Mouse (Mus musculus): ENCODE results near the gene Tgfbr3. TPM values are rescaled to one million over a fixed set of nuclear protein-coding genes. Genes with fewer than 3 reads are reported as not detected.

Gene Tgfbr3
- polyA plus RNA-seq, 1 experiment = 0.71 TPM

GRCm38 (mm10) chr5:107086166-107086565 is 203.3 kb downstream of the Tgfbr3 start:
- no peaks in the 10 kb centered on the region for H3K36me3 ChIP-seq (ENCODE audit: control insufficient read depth, insufficient read depth)
- H3K4me2 ChIP-seq (ENCODE audit: low read depth) = no peak overlapping the region
- TF ChIP-seq MYOG (IDR thresholded peaks at IDR 0.05; ENCODE audit: control insufficient read depth in 1 of 3, insufficient read depth in 1 of 3, insufficient read length in 2 of 3, low read depth in 2 of 3) = no peak
- TF ChIP-seq E2F4 (IDR thresholded peaks at IDR 0.05; ENCODE audit: insufficient read depth) = no peak
- TF ChIP-seq USF1 (IDR thresholded peaks at IDR 0.05; ENCODE audit: low read depth) = no peak
- TF ChIP-seq TCF3 (IDR thresholded peaks at IDR 0.05; ENCODE audit: insufficient read length, low read depth) = no peak
- TF ChIP-seq REST (IDR thresholded peaks at IDR 0.05; ENCODE audit: insufficient read depth, insufficient read length) = no peak
- TF ChIP-seq SRF (IDR thresholded peaks at IDR 0.05; ENCODE audit: control insufficient read depth, insufficient read length, low read depth) = no peak
- TF ChIP-seq POLR2AphosphoS2 (IDR thresholded peaks at IDR 0.05; ENCODE audit: insufficient read length, low read depth) = no peak
- no peak for TF ChIP-seq MYOD1 (IDR thresholded peaks at IDR 0.05; ENCODE audit: control insufficient read depth in 1 of 3, insufficient read length in 2 of 3, low read depth in 2 of 3)
- TF ChIP-seq TCF12 (IDR thresholded peaks at IDR 0.05; ENCODE audit: insufficient read depth, poor library complexity, severe bottlenecking) = no peak
- no peak for TF ChIP-seq MAX (IDR thresholded peaks at IDR 0.05; ENCODE audit: low read depth)
- TF ChIP-seq POLR2A (IDR thresholded peaks at IDR 0.05; ENCODE audit: insufficient read length, low read depth) = no peak
- no peak for TF ChIP-seq CEBPB (IDR thresholded peaks at IDR 0.05; ENCODE audit: insufficient read depth, poor library complexity, severe bottlenecking)
- no peak overlapping the region for H3ac ChIP-seq (ENCODE audit: control insufficient read depth, insufficient read length)
- no peaks in the 10 kb centered on the region for H3K27me3 ChIP-seq (ENCODE audit: control insufficient read depth, insufficient read depth, insufficient read length)
- H3K79me2 ChIP-seq (ENCODE audit: control insufficient read depth, insufficient read depth) = no peaks in the 10 kb centered on the region
- no peak overlapping the region for H3K4me3 ChIP-seq

- Histone ChIP-seq H3K27me3 (ENCODE audit: control insufficient read depth, insufficient read depth, insufficient read length) (no peaks in the 10 kb centered on the region), H3K4me2 (ENCODE audit: low read depth) (no peak overlapping the region), H3ac (ENCODE audit: control insufficient read depth, insufficient read length) (no peak overlapping the region), H3K79me2 (ENCODE audit: control insufficient read depth, insufficient read depth) (no peaks in the 10 kb centered on the region), H3K4me3 (no peak overlapping the region), H3K36me3 (ENCODE audit: control insufficient read depth, insufficient read depth) (no peaks in the 10 kb centered on the region)
- no peak for TF ChIP-seq SRF (IDR thresholded peaks at IDR 0.05; ENCODE audit: control insufficient read depth, insufficient read length, low read depth)
Measured at GRCm38 (mm10) chr5:107084431-107084830, 205.0 kb downstream of the Tgfbr3 start.

- Histone ChIP-seq H3K36me3 (ENCODE audit: control insufficient read depth, insufficient read depth) (no peaks in the 10 kb centered on the region), H3K27me3 (ENCODE audit: control insufficient read depth, insufficient read depth, insufficient read length) (no peaks in the 10 kb centered on the region), H3K4me2 (ENCODE audit: low read depth) (no peak overlapping the region), H3K4me3 (no peak overlapping the region), H3ac (ENCODE audit: control insufficient read depth, insufficient read length) (no peak overlapping the region), H3K79me2 (ENCODE audit: control insufficient read depth, insufficient read depth) (no peaks in the 10 kb centered on the region)
- TF ChIP-seq CEBPB (IDR thresholded peaks at IDR 0.05; ENCODE audit: insufficient read depth, poor library complexity, severe bottlenecking) = no peak
- no peak for TF ChIP-seq TCF3 (IDR thresholded peaks at IDR 0.05; ENCODE audit: insufficient read length, low read depth)
- no peak for TF ChIP-seq USF1 (IDR thresholded peaks at IDR 0.05; ENCODE audit: low read depth)
- no peak for TF ChIP-seq MYOG (IDR thresholded peaks at IDR 0.05; ENCODE audit: control insufficient read depth in 1 of 3, insufficient read depth in 1 of 3, insufficient read length in 2 of 3, low read depth in 2 of 3)
- no peak for TF ChIP-seq E2F4 (IDR thresholded peaks at IDR 0.05; ENCODE audit: insufficient read depth)
- no peak for TF ChIP-seq TCF12 (IDR thresholded peaks at IDR 0.05; ENCODE audit: insufficient read depth, poor library complexity, severe bottlenecking)
- no peak for TF ChIP-seq POLR2A (IDR thresholded peaks at IDR 0.05; ENCODE audit: insufficient read length, low read depth)
- no peak for TF ChIP-seq POLR2AphosphoS2 (IDR thresholded peaks at IDR 0.05; ENCODE audit: insufficient read length, low read depth)
- TF ChIP-seq MAX (IDR thresholded peaks at IDR 0.05; ENCODE audit: low read depth) = no peak
- no peak for TF ChIP-seq MYOD1 (IDR thresholded peaks at IDR 0.05; ENCODE audit: control insufficient read depth in 1 of 3, insufficient read length in 2 of 3, low read depth in 2 of 3)
- no peak for TF ChIP-seq REST (IDR thresholded peaks at IDR 0.05; ENCODE audit: insufficient read depth, insufficient read length)
- TF ChIP-seq SRF (IDR thresholded peaks at IDR 0.05; ENCODE audit: control insufficient read depth, insufficient read length, low read depth) = no peak
Measured at GRCm38 (mm10) chr5:107082011-107082410, 207.4 kb downstream of the Tgfbr3 start.

- no peak for TF ChIP-seq TCF12 (IDR thresholded peaks at IDR 0.05; ENCODE audit: insufficient read depth, poor library complexity, severe bottlenecking)
- no peak for TF ChIP-seq SRF (IDR thresholded peaks at IDR 0.05; ENCODE audit: control insufficient read depth, insufficient read length, low read depth)
- TF ChIP-seq E2F4 (IDR thresholded peaks at IDR 0.05; ENCODE audit: insufficient read depth) = no peak
- no peak for TF ChIP-seq POLR2A (IDR thresholded peaks at IDR 0.05; ENCODE audit: insufficient read length, low read depth)
- no peak for TF ChIP-seq CEBPB (IDR thresholded peaks at IDR 0.05; ENCODE audit: insufficient read depth, poor library complexity, severe bottlenecking)
- no peak for TF ChIP-seq TCF3 (IDR thresholded peaks at IDR 0.05; ENCODE audit: insufficient read length, low read depth)
- no peak for TF ChIP-seq USF1 (IDR thresholded peaks at IDR 0.05; ENCODE audit: low read depth)
- no peak for TF ChIP-seq MAX (IDR thresholded peaks at IDR 0.05; ENCODE audit: low read depth)
- no peak for TF ChIP-seq REST (IDR thresholded peaks at IDR 0.05; ENCODE audit: insufficient read depth, insufficient read length)
- no peak for TF ChIP-seq MYOG (IDR thresholded peaks at IDR 0.05; ENCODE audit: control insufficient read depth in 1 of 3, insufficient read depth in 1 of 3, insufficient read length in 2 of 3, low read depth in 2 of 3)
- TF ChIP-seq POLR2AphosphoS2 (IDR thresholded peaks at IDR 0.05; ENCODE audit: insufficient read length, low read depth) = no peak
- no peak for TF ChIP-seq MYOD1 (IDR thresholded peaks at IDR 0.05; ENCODE audit: control insufficient read depth in 1 of 3, insufficient read length in 2 of 3, low read depth in 2 of 3)
- H3K36me3 ChIP-seq (ENCODE audit: control insufficient read depth, insufficient read depth) = no peaks in the 10 kb centered on the region
- H3K79me2 ChIP-seq (ENCODE audit: control insufficient read depth, insufficient read depth) = no peaks in the 10 kb centered on the region
- no peaks in the 10 kb centered on the region for H3K27me3 ChIP-seq (ENCODE audit: control insufficient read depth, insufficient read depth, insufficient read length)
- no peak overlapping the region for H3ac ChIP-seq (ENCODE audit: control insufficient read depth, insufficient read length)
- H3K4me3 ChIP-seq = no peak overlapping the region
- no peak overlapping the region for H3K4me2 ChIP-seq (ENCODE audit: low read depth)
Measured at GRCm38 (mm10) chr5:107080986-107081624, 208.3 kb downstream of the Tgfbr3 start.

GRCm38 (mm10) chr5:107079920-107080319 is 209.5 kb downstream of the Tgfbr3 start:
- TF ChIP-seq MYOG (IDR thresholded peaks at IDR 0.05; ENCODE audit: control insufficient read depth in 1 of 3, insufficient read depth in 1 of 3, insufficient read length in 2 of 3, low read depth in 2 of 3) (no peak), SRF (IDR thresholded peaks at IDR 0.05; ENCODE audit: control insufficient read depth, insufficient read length, low read depth) (no peak), REST (IDR thresholded peaks at IDR 0.05; ENCODE audit: insufficient read depth, insufficient read length) (no peak), CEBPB (IDR thresholded peaks at IDR 0.05; ENCODE audit: insufficient read depth, poor library complexity, severe bottlenecking) (no peak), MYOD1 (IDR thresholded peaks at IDR 0.05; ENCODE audit: control insufficient read depth in 1 of 3, insufficient read length in 2 of 3, low read depth in 2 of 3) (no peak)
- H3ac ChIP-seq (ENCODE audit: control insufficient read depth, insufficient read length) = no peak overlapping the region
- H3K4me3 ChIP-seq = no peak overlapping the region
- peak overlapping the region; percentile 24 for H3K4me2 ChIP-seq (ENCODE audit: low read depth)
- H3K27me3 ChIP-seq (ENCODE audit: control insufficient read depth, insufficient read depth, insufficient read length) = no peaks in the 10 kb centered on the region
- no peaks in the 10 kb centered on the region for H3K79me2 ChIP-seq (ENCODE audit: control insufficient read depth, insufficient read depth)
- no peaks in the 10 kb centered on the region for H3K36me3 ChIP-seq (ENCODE audit: control insufficient read depth, insufficient read depth)

Measured in myocyte (in vitro differentiated cells).